Mouse (Mus musculus): ENCODE measurements around the gene Srsf6.
A peak's percentile ranks its signal among the peaks of the same experiment; 100 is the strongest.
"Not testable (repeated sequence)": the region's sequence is repeated elsewhere in the genome, so short reads cannot be mapped to it uniquely, and the experiment has no call there.

Srsf6 gene

GRCm38 (mm10) chr2:162931123-162931673 is at the start of gene Srsf6:
Gene Srsf6 (plus strand): TSS chr2:162931528.
- peak; percentile 82 for DNase-seq (ENCODE audit: low read depth)

DNA sequence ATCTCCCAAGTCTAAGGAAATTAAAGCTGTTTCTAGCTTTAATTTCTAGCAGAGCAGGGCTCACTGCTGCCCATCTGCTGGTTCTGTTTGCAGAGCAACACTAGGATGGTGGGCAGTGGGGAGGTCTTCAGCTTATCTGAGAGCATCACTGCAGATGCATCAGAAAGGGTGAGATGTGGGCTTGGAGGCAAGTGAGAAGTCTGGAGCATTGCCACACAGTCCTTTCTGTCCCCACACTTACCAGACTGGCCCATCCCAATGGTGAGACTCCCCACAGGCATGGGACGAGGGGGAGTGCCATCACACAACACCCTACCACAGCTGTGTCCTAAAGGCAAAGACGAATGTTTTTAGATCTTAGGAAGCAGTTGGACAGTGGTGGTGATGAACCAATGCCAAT is 47.2 kb upstream of the Srsf6 start:
- no peak for DNase-seq (ENCODE audit: low read depth)

- no peak for DNase-seq (ENCODE audit: low read depth)
Measured at GRCm38 (mm10) chr2:162887121-162887520, 44.2 kb upstream of the Srsf6 start.

DNA sequence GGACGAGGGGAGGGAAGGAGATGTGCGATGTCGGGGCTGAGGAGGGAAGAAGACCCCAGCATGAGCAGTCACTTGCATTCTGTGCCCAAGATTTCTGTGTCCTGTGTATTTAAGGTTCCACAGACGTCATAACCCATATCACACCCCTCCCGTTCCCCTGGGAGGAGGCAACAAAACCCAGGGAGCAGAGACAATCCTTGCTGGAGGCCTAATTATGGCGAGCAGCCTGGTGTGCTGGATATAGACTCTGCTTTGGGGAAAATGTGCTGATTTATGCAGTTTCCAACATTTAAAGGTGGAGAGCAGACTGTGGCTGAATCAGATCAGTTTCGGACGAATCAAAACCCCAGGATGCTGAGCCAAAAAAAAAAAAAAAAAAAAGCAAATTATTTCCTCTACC is 42.7 kb upstream of the Srsf6 start:
- no peak for DNase-seq (ENCODE audit: low read depth)

GRCm38 (mm10) chr2:162889191-162889590 is 42.1 kb upstream of the Srsf6 start:
- DNase-seq (ENCODE audit: low read depth): no peak

DNA sequence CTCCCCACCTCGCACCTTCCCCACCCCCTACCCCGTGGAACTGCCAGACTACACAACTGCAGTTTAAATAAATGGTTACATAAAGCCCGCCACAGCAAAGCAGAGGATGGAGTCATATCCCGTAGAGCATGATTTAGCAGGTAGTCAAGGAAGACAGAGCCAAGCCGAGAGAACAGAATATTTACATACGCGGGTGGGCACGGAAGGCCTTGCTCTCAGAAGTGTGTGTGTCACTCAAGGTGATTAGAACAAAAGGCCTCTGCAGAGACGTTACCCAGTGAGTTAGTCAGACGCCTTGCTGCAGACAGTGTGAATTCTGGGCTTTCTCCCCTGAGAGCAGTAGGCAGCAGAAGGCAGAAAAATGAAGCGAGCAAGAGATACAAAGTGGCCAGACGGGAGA is 41.6 kb upstream of the Srsf6 start:
- DNase-seq (ENCODE audit: low read depth): no peak

DNA sequence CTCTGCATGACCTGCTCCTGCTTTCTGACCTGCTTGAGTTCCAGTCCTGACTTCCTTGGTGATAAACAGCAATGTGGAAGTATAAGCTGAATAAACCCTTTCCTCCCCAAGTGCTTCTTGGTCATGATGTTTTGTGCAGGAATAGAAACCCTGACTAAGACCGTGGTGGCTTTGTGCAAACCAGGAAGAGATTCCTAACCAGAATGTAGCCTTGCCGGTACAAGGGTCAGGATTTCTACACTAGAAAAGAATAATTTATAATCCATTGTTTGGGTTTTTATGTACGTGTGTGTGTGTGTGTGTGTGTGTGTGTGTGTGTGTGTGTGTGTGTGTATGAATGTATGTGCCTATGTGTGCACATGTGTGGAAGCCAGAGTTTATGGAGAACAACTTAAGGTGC is 38.3 kb upstream of the Srsf6 start:
- DNase-seq (ENCODE audit: low read depth): not testable (repeated sequence)

GRCm38 (mm10) chr2:162899256-162899655 is 32.1 kb upstream of the Srsf6 start:
- DNase-seq (ENCODE audit: low read depth): not testable (repeated sequence)

DNA sequence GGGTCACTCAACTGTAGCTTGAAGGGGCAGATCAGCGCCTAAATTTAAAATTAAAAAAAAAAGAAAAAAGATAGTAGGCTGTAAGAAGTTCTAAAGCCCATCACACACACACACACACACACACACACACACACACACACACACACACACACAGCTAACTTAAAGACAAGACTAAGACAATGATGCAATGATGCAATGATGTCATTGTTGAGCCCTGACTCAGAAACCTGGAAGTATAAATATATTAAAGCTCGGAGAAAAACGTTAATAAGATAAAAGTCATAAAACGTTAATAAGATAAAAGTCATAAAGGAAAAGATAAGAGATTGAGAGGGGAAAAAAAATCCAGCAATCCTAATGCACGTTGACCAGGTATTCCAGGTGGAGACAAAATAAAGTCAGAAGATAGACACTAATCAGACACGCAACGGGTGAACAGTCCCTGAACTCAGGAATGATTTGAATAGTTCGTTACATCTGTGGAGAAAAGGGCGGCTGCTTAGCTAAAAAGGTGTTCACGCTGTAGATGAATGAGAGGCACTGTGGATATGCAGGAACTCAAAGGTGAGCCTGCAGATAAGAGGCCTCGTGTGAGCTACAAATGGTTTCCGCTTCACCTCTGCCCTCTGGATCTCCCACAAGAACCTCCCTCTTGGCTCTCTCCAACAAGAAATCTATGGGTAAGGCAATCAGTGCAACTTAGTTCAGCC is 31.3 kb upstream of the Srsf6 start:
- no peak for DNase-seq (ENCODE audit: low read depth)

- no peak for DNase-seq (ENCODE audit: low read depth)
Measured at GRCm38 (mm10) chr2:162900590-162900916, 30.8 kb upstream of the Srsf6 start.

GRCm38 (mm10) chr2:162905902-162906301 is 25.4 kb upstream of the Srsf6 start:
- no peak for DNase-seq (ENCODE audit: low read depth)

DNA sequence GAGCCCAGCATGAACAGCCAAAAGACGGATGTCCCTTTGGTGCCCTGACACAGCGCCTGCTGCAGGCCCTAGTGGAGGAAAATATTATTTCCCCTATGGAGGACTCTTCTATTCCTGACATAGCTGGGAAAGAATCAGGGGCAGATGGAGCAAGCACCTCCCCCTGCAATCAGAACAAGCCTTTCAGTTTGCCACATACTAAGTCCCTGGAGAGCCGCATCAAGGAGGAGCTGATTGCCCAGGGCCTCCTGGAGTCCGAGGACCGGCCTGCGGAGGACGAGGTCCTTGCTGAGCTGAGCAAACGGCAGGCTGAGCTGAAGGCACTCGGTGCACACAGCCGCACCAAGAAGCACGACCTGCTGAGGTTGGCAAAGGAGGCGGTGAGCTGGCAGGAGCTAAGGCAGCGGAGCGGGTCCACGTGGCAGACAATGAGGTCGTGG is 23.3 kb upstream of the Srsf6 start:
- no peak for DNase-seq (ENCODE audit: low read depth)

DNA sequence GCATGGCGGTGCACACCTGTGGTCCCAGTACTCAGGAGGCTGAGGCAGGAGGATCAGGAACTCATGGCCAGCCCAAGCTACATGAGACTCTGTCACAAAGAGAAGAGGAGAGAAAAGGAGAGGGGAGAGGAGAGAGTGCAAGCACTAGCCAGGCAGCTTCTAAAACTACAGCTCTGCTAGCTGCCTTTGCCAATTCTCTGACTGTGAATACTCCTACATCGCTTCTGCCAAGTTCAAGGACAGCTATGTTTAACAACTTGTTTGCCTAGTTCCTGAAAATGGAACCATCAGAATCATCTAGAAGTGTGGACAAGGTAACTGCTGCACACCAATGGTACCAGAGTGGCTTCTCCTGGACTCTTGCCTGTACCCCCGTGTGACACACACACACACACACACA is 17.3 kb upstream of the Srsf6 start:
- no peak for DNase-seq (ENCODE audit: low read depth)

DNA sequence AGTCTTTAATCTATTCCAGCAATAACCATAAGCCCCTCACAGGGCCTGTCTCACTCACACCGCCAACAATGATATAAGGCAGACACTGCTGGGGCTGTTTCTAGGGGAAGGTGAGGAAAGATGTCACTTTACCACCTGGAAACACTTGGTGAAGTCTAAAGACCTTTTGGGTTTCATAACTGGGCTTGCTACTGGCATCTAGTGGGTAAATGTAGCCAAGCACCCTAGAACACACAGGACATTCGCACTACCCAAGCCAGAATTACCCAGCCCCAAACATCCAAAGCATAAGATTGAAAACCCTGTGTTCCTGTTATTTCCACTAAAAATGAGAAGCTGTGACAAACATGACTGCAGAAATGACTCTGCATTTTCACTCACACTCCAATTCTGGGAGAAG is 16.8 kb upstream of the Srsf6 start:
- DNase-seq (ENCODE audit: low read depth): no peak

GRCm38 (mm10) chr2:162919926-162920325 is 11.4 kb upstream of the Srsf6 start:
- no peak for DNase-seq (ENCODE audit: low read depth)

- DNase-seq (ENCODE audit: low read depth): peak; percentile 62
Measured at GRCm38 (mm10) chr2:162922183-162922582, 9.1 kb upstream of the Srsf6 start.

GRCm38 (mm10) chr2:162922834-162923233 is 8.5 kb upstream of the Srsf6 start:
- no peak for DNase-seq (ENCODE audit: low read depth)

DNA sequence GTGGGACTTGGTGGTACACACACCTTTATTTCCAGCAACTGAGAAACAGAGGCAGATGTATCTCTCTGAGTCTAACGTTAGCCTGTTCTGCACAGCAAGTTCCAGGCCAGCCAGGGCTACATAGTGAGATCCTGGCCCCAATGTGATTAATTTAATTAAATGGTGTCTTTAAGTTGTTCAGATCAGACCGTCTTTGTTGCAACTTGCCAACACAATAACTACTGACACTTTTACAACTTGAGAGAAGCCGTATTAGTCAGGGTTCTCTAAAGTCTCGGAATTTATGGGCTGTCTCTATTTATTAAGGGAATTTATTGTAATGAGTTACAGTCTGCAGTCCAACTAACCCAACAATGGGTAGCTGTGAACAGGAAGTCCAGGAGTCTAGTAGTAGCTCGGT is 7.2 kb upstream of the Srsf6 start:
- DNase-seq (ENCODE audit: low read depth): no peak

DNA sequence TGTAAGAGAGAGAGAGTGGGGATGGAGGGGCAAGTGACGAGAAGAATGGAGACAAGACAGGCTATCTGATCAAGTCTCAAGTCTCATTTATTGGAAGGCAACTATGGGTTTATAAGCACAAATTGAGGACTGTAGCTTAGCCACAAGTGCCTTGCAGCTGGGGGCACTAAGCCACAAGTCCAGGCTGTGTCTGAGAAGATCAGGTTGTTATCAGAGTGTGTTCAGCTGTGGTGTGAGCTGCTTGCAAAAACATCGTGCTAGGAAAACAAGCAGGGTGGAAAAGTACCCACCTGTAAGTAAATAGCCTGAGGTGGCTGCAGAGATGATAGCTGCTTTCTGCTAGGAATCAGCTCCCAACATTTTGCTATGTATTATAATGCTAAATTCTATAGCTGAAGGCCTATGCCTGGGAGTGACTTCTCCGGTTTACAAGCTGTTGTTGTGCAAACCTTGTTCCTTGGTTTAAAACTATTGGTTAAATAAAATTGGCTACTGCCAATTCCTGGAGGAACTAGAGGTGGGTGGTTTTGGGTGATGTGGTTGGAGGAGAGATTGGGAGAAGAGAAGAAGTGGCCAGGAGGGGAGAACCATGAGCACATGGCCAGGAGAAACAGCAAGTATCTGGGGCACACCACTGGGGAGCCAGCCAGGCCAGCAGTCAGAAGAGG is 3.3 kb upstream of the Srsf6 start:
- no peak for DNase-seq (ENCODE audit: low read depth)

DNA sequence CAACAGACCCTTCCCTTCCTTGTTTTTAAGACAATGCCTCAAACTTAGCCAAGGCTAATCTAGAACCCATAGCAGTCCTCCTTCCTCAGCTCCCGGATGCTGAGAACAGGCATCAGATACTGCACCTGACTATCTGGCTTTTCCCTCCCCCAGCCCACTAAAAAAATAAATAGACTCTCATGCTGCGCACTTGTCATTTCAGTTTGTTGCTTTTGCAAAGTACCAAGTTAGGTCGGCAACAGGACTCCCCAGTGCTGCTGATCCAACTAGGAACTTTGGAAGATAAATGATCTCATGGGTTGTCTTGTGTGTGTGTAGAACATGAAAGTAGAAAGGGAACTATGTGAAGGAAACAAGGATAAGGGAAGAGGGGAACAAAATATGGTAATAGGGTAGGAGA is 1.6 kb upstream of the Srsf6 start:
- no peak for DNase-seq (ENCODE audit: low read depth)

- DNase-seq (ENCODE audit: low read depth): no peak
Measured at GRCm38 (mm10) chr2:162930516-162931122, 709 bp upstream of the Srsf6 start.

GRCm38 (mm10) chr2:162931674-162932650 is 634 bp downstream of the Srsf6 start:
- peak; percentile 50 for DNase-seq (ENCODE audit: low read depth)
